Mouse (Mus musculus) embryonic facial prominence, embryonic 11.5 days (tissue): ENCODE results near the gene Ndufc1. TPM values are rescaled to one million over a fixed set of nuclear protein-coding genes. Genes with fewer than 3 reads are reported as not detected.
"Not testable (repeated sequence)": the region's sequence is repeated elsewhere in the genome, so short reads cannot be mapped to it uniquely, and the experiment has no call there.

Experiments used
- ATAC-seq: fragments of 200-750 bp; cut with Nextera tagmentation; replicated peaks from 2 replicates; pipeline ENCODE4 v1.8.0; 2017; ENCODE audit warnings: low read depth; ENCODE audit not compliant: insufficient number of reproducible peaks, low FRiP score, low TSS enrichment
- DNase-seq: peaks from one replicate; pipeline ENCODE4 v3.0.0-alpha.2; 2015; ENCODE audit warnings: low spot score
- H3K27ac ChIP-seq: fragments of 300-500 bp; sonication (generic); replicated peaks from 2 replicates; pipeline ENCODE4 v1.5.1; 2014; ENCODE audit warnings: mild to moderate bottlenecking, low read depth, low read length, control low read depth
- H3K27me3 ChIP-seq: fragments of 300-500 bp; sonication (generic); 2 replicates; pipeline ENCODE4 v1.6.1; 2014; ENCODE audit warnings: mild to moderate bottlenecking, low read length, moderate library complexity, mixed read lengths; ENCODE audit not compliant: control insufficient read depth, insufficient read depth
- H3K36me3 ChIP-seq: fragments of 300-500 bp; sonication (generic); replicated peaks from 2 replicates; pipeline ENCODE4 v1.6.1; 2014; ENCODE audit warnings: low read depth, mild to moderate bottlenecking, low read length, moderate library complexity, mixed read lengths; ENCODE audit not compliant: control insufficient read depth, insufficient read depth
- H3K4me1 ChIP-seq: fragments of 300-500 bp; sonication (generic); 2 replicates; pipeline ENCODE4 v1.6.1; 2014; ENCODE audit warnings: low read length, mixed read lengths; ENCODE audit not compliant: control insufficient read depth, insufficient read depth
- H3K4me2 ChIP-seq: fragments of 300-500 bp; sonication (generic); 2 replicates; pipeline ENCODE4 v1.6.1; 2014; ENCODE audit warnings: low read depth, mild to moderate bottlenecking, control low read depth, low read length, moderate library complexity
- H3K4me3 ChIP-seq: fragments of 300-500 bp; sonication (generic); 2 replicates; pipeline ENCODE4 v1.5.1; 2014; ENCODE audit warnings: low read depth, low read length, control low read depth
- H3K9ac ChIP-seq: fragments of 300-500 bp; sonication (generic); replicated peaks from 2 replicates; pipeline ENCODE4 v1.6.1; 2014; ENCODE audit warnings: mild to moderate bottlenecking, control low read depth, low read length
- H3K9me3 ChIP-seq: fragments of 300-500 bp; sonication (generic); replicated peaks from 2 replicates; pipeline ENCODE4 v1.6.1; 2016; ENCODE audit warnings: mild to moderate bottlenecking, low read length, inconsistent platforms, mixed read lengths; ENCODE audit not compliant: control insufficient read depth
- WGBS: fragments of 180-500 bp; shearing (Covaris S2); extraction: QIAGEN DNeasy Blood & Tissue Kit; methylation state at CpG from one replicate; pipeline ENCODE4 v1.1.7; 2014; 5-methylcytosine and 5-hydroxymethylcytosine counted together
- polyA plus RNA-seq: library from polyadenylated mRNA; unstranded; fragments of >200 nt; fragmentation: Nextera tagmentation; extraction: Ambion mirVana; gene quantifications from 2 replicates; pipeline ENCODE4 v1.2.1, GENCODE M21; 2014

The Ndufc1 gene
- polyA plus RNA-seq, result 722 TPM in 2 replicates

GRCm38 (mm10) chr3:51408561-51409183 lies at the start of gene Ndufc1:
Gene Ndufc1, minus strand, starts transcription at chr3:51408988.
- no peaks in the 10 kb centered on the region for H3K9me3 ChIP-seq
- H3K4me3 ChIP-seq, result peak within 1 kb of the TSS; percentile 60
- H3K27me3 ChIP-seq, result no peaks in the 10 kb centered on the region
- ATAC-seq, result peak; percentile 90
- peaks cover 2% of the 10 kb centered on the region; the same call in 1 of the 2 replicates for H3K4me1 ChIP-seq
- peak within 1 kb of the TSS; percentile 29 for H3K4me2 ChIP-seq
- under 1% methylated on average over 37 of the region's 40 CpGs for WGBS
- H3K36me3 ChIP-seq, result no peaks in the 10 kb centered on the region; the same call in 1 of the 2 replicates
- peak; percentile 96 for DNase-seq
- H3K27ac ChIP-seq, result peak within 1 kb of the TSS; percentile 86
- H3K9ac ChIP-seq, result peak within 1 kb of the TSS; percentile 73

- ATAC-seq (no peak), DNase-seq (no peak)
- H3K4me3 ChIP-seq, result no peak overlapping the region
- no peak overlapping the region for H3K27ac ChIP-seq
- H3K9ac ChIP-seq, result no peak overlapping the region
- no peak overlapping the region for H3K4me2 ChIP-seq
- 88% methylated on average over 3 of the region's 3 CpGs for WGBS
- no peaks in the 10 kb centered on the region for H3K4me1 ChIP-seq
- H3K27me3 ChIP-seq, result no peaks in the 10 kb centered on the region
- no peaks in the 10 kb centered on the region for H3K9me3 ChIP-seq
- H3K36me3 ChIP-seq, result no peaks in the 10 kb centered on the region; the same call in 1 of the 2 replicates
Observed at GRCm38 (mm10) chr3:51434871-51435595, 26.2 kb upstream of the Ndufc1 start.

GRCm38 (mm10) chr3:51434364-51434763 lies 25.6 kb upstream of the Ndufc1 start:
- H3K36me3 ChIP-seq, ATAC-seq, H3K9ac ChIP-seq, H3K4me3 ChIP-seq, H3K27me3 ChIP-seq, H3K4me1 ChIP-seq, H3K27ac ChIP-seq, H3K4me2 ChIP-seq, H3K9me3 ChIP-seq, DNase-seq: not testable (repeated sequence)
- 89% methylated on average over 5 of the region's 5 CpGs for WGBS

DNA sequence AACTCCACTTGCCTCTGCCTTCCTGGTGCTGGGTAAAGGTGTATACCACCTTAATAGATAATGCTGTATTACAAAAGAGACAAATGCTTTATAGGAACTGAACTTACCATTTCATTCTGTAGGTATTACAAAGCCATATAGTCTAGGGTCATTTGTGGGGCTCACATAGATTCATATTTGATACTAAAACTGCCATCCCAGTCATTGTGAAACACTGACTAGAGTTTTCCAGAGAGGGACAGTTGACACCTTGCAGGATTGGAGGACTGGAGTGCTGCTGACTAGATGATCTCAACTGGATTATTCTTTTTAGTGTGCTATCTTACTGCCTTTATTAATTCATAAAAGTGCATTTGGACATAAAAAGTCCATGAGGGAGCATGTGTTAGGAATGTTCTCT lies 16.6 kb upstream of the Ndufc1 start:
- Histone ChIP-seq H3K9me3 (no peaks in the 10 kb centered on the region), H3K9ac (no peak overlapping the region), H3K27me3 (no peaks in the 10 kb centered on the region), H3K27ac (no peak overlapping the region), H3K4me2 (no peak overlapping the region), H3K36me3 (no peaks in the 10 kb centered on the region), H3K4me3 (no peak overlapping the region), H3K4me1 (no peaks in the 10 kb centered on the region)
- no peak for ATAC-seq
- DNase-seq, result no peak

GRCm38 (mm10) chr3:51421921-51422320 lies 13.1 kb upstream of the Ndufc1 start:
- H3K27me3 ChIP-seq, result no peaks in the 10 kb centered on the region
- no peaks in the 10 kb centered on the region for H3K36me3 ChIP-seq
- H3K4me1 ChIP-seq, result no peaks in the 10 kb centered on the region
- no peak overlapping the region for H3K9ac ChIP-seq
- H3K27ac ChIP-seq, result no peak overlapping the region
- no peaks in the 10 kb centered on the region for H3K9me3 ChIP-seq
- DNase-seq, result no peak
- 84% methylated on average over 3 of the region's 3 CpGs for WGBS
- no peak overlapping the region for H3K4me3 ChIP-seq
- ATAC-seq, result no peak
- no peak overlapping the region for H3K4me2 ChIP-seq

DNA sequence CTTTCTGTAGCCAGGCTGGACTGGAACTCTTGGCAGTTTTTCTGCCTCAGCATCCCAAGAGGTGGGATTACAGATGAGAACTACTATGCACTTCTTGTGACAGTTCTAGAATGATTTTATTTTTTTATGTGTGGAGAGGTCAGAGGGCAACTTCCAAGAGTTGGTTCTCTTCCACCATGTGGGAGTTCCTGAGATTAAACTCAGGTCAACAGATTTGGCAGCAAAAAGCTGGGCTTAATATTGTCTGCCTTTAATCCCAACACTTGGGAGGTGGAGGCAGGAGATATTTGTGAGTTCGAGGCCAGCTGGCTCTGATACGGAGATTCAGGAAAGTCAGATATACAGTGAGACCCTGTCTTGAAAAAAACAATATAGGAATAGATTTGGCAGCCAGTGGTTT lies 9.2 kb upstream of the Ndufc1 start:
- H3K4me3 ChIP-seq, result no peak overlapping the region
- H3K27ac ChIP-seq, result no peak overlapping the region
- no peaks in the 10 kb centered on the region for H3K4me1 ChIP-seq
- no peak for DNase-seq
- no peak overlapping the region for H3K4me2 ChIP-seq
- no peaks in the 10 kb centered on the region for H3K9me3 ChIP-seq
- no peak overlapping the region for H3K9ac ChIP-seq
- no peaks in the 10 kb centered on the region for H3K27me3 ChIP-seq
- WGBS, result 72% methylated on average over 2 of the region's 2 CpGs
- no peaks in the 10 kb centered on the region for H3K36me3 ChIP-seq
- no peak for ATAC-seq

- Histone ChIP-seq H3K4me3 (peak overlapping the region; percentile 100; the same call in 1 of the 2 replicates), H3K4me1 (no peaks in the 10 kb centered on the region), H3K9me3 (no peaks in the 10 kb centered on the region), H3K27me3 (no peaks in the 10 kb centered on the region), H3K36me3 (no peaks in the 10 kb centered on the region), H3K4me2 (peak overlapping the region; percentile 64), H3K27ac (no peak overlapping the region), H3K9ac (no peak overlapping the region)
- 48% methylated on average over 2 of the region's 2 CpGs for WGBS
- no peak for DNase-seq
- ATAC-seq, result no peak
Observed at GRCm38 (mm10) chr3:51417485-51417884, 8.7 kb upstream of the Ndufc1 start.

- Histone ChIP-seq H3K27me3 (no peaks in the 10 kb centered on the region), H3K4me1 (no peaks in the 10 kb centered on the region), H3K9ac (peak overlapping the region; percentile 99), H3K27ac (0 out of 2 replicates have a peak overlapping the region, but pooled peaks have one; percentile 86), H3K4me3 (peak overlapping the region; percentile 100), H3K4me2 (peak overlapping the region; percentile 64), H3K36me3 (no peaks in the 10 kb centered on the region), H3K9me3 (no peaks in the 10 kb centered on the region)
- WGBS, result 10% methylated on average over 8 of the region's 8 CpGs
- DNase-seq, result no peak
- ATAC-seq, result no peak
Observed at GRCm38 (mm10) chr3:51417135-51417458, 8.3 kb upstream of the Ndufc1 start.
